Mouse (Mus musculus): ENCODE results near the gene Ttc3. TPM values are rescaled to one million over a fixed set of nuclear protein-coding genes. Genes with fewer than 3 reads are reported as not detected.
A peak's percentile ranks its signal among the peaks of the same experiment; 100 is the strongest.

The Ttc3 gene
- polyA plus RNA-seq, 1 experiment: 7.4 TPM

GRCm38 (mm10) chr16:94402185-94402584 is 31.8 kb downstream of the Ttc3 start:
- WGBS: 74% methylated on average over 4 of the region's 4 CpGs
- Histone ChIP-seq H3K4me3 (ENCODE audit: low read depth, low read length) (no peak overlapping the region), H3K4me1 (ENCODE audit: control insufficient read depth, insufficient read depth, insufficient read length, low read length) (no peaks in the 10 kb centered on the region), H3K27me3 (ENCODE audit: control insufficient read depth, insufficient read depth, low read length) (no peaks in the 10 kb centered on the region), H3K36me3 (ENCODE audit: control insufficient read depth, insufficient read depth, low read length) (peaks cover 5% of the 10 kb centered on the region), H3K27ac (ENCODE audit: insufficient read depth, low read depth, low read length) (no peak overlapping the region)
- no peak for TF ChIP-seq POLR2A (IDR thresholded peaks at IDR 0.05; ENCODE audit: low read depth, low read length)
- TF ChIP-seq CTCF (IDR thresholded peaks at IDR 0.05; ENCODE audit: extremely low read depth, insufficient read length, insufficient replicate concordance, low read depth, low read length): no peak

- H3K27me3 ChIP-seq (ENCODE audit: control insufficient read depth, insufficient read depth, low read length): no peaks in the 10 kb centered on the region
- no peak for TF ChIP-seq POLR2A (IDR thresholded peaks at IDR 0.05; ENCODE audit: low read depth, low read length)
- TF ChIP-seq CTCF (IDR thresholded peaks at IDR 0.05; ENCODE audit: extremely low read depth, insufficient read length, insufficient replicate concordance, low read depth, low read length): no peak
- peaks cover 12% of the 10 kb centered on the region for H3K36me3 ChIP-seq (ENCODE audit: control insufficient read depth, insufficient read depth, low read length)
- H3K4me3 ChIP-seq (ENCODE audit: low read depth, low read length): no peak overlapping the region
- H3K27ac ChIP-seq (ENCODE audit: insufficient read depth, low read depth, low read length): no peak overlapping the region
- H3K4me1 ChIP-seq (ENCODE audit: control insufficient read depth, insufficient read depth, insufficient read length, low read length): no peaks in the 10 kb centered on the region
- 75% methylated on average over 3 of the region's 3 CpGs for WGBS
Observed at GRCm38 (mm10) chr16:94411287-94411686, 40.9 kb downstream of the Ttc3 start.

- Histone ChIP-seq H3K4me3 (ENCODE audit: low read depth, low read length) (no peak overlapping the region), H3K27me3 (ENCODE audit: control insufficient read depth, insufficient read depth, low read length) (no peaks in the 10 kb centered on the region), H3K36me3 (ENCODE audit: control insufficient read depth, insufficient read depth, low read length) (peaks cover 11% of the 10 kb centered on the region), H3K27ac (ENCODE audit: insufficient read depth, low read depth, low read length) (no peak overlapping the region), H3K4me1 (ENCODE audit: control insufficient read depth, insufficient read depth, insufficient read length, low read length) (no peaks in the 10 kb centered on the region)
- WGBS: 50% methylated on average over 2 of the region's 2 CpGs
- no peak for TF ChIP-seq POLR2A (IDR thresholded peaks at IDR 0.05; ENCODE audit: low read depth, low read length)
- TF ChIP-seq CTCF (IDR thresholded peaks at IDR 0.05; ENCODE audit: extremely low read depth, insufficient read length, insufficient replicate concordance, low read depth, low read length): no peak
Observed at GRCm38 (mm10) chr16:94412198-94412597, 41.8 kb downstream of the Ttc3 start.

DNA sequence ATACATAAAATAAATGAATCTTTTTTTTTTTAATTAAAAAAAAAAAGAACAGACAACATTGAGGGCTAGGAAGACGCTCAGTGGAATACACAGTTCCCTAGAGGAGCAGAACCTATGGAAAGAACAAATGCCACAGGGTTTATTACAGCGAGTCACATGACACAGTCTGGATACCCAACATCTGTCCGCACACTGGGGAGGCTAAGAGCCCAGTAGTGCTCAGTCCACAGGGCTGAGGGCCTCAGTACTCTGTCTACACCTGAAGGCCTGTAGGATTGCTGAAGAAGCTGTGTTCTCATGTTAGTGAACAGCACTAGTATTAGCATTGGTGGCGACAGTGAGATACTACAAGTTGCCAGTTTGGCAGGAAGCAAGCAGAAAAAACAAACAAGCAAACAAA is 42.3 kb downstream of the Ttc3 start:
- 97% methylated on average over 4 of the region's 4 CpGs for WGBS
- no peak overlapping the region for H3K27ac ChIP-seq (ENCODE audit: insufficient read depth, low read depth, low read length)
- H3K36me3 ChIP-seq (ENCODE audit: control insufficient read depth, insufficient read depth, low read length): peaks cover 11% of the 10 kb centered on the region
- no peak for TF ChIP-seq POLR2A (IDR thresholded peaks at IDR 0.05; ENCODE audit: low read depth, low read length)
- no peak for TF ChIP-seq CTCF (IDR thresholded peaks at IDR 0.05; ENCODE audit: extremely low read depth, insufficient read length, insufficient replicate concordance, low read depth, low read length)
- H3K27me3 ChIP-seq (ENCODE audit: control insufficient read depth, insufficient read depth, low read length): no peaks in the 10 kb centered on the region
- H3K4me3 ChIP-seq (ENCODE audit: low read depth, low read length): no peak overlapping the region
- H3K4me1 ChIP-seq (ENCODE audit: control insufficient read depth, insufficient read depth, insufficient read length, low read length): no peaks in the 10 kb centered on the region

GRCm38 (mm10) chr16:94414151-94414550 is 43.7 kb downstream of the Ttc3 start:
- WGBS: 82% methylated on average over 6 of the region's 6 CpGs
- Histone ChIP-seq H3K4me1 (ENCODE audit: control insufficient read depth, insufficient read depth, insufficient read length, low read length) (no peaks in the 10 kb centered on the region), H3K4me3 (ENCODE audit: low read depth, low read length) (no peak overlapping the region), H3K36me3 (ENCODE audit: control insufficient read depth, insufficient read depth, low read length) (peaks cover 14% of the 10 kb centered on the region), H3K27me3 (ENCODE audit: control insufficient read depth, insufficient read depth, low read length) (no peaks in the 10 kb centered on the region), H3K27ac (ENCODE audit: insufficient read depth, low read depth, low read length) (no peak overlapping the region)
- TF ChIP-seq CTCF (IDR thresholded peaks at IDR 0.05; ENCODE audit: extremely low read depth, insufficient read length, insufficient replicate concordance, low read depth, low read length) (no peak), POLR2A (IDR thresholded peaks at IDR 0.05; ENCODE audit: low read depth, low read length) (no peak)

- Histone ChIP-seq H3K27me3 (ENCODE audit: control insufficient read depth, insufficient read depth, low read length) (no peaks in the 10 kb centered on the region), H3K36me3 (ENCODE audit: control insufficient read depth, insufficient read depth, low read length) (peaks cover 33% of the 10 kb centered on the region), H3K27ac (ENCODE audit: insufficient read depth, low read depth, low read length) (no peak overlapping the region), H3K4me1 (ENCODE audit: control insufficient read depth, insufficient read depth, insufficient read length, low read length) (no peaks in the 10 kb centered on the region), H3K4me3 (ENCODE audit: low read depth, low read length) (no peak overlapping the region)
- WGBS: 98% methylated on average over 3 of the region's 3 CpGs
- TF ChIP-seq POLR2A (IDR thresholded peaks at IDR 0.05; ENCODE audit: low read depth, low read length) (no peak), CTCF (IDR thresholded peaks at IDR 0.05; ENCODE audit: extremely low read depth, insufficient read length, insufficient replicate concordance, low read depth, low read length) (peak; percentile 36; the same call in 1 of the 2 replicates)
Observed at GRCm38 (mm10) chr16:94420498-94420897, 50.1 kb downstream of the Ttc3 start.

GRCm38 (mm10) chr16:94428948-94429347 is 58.5 kb downstream of the Ttc3 start:
- Histone ChIP-seq H3K4me3 (ENCODE audit: low read depth, low read length) (no peak overlapping the region), H3K27ac (ENCODE audit: insufficient read depth, low read depth, low read length) (no peak overlapping the region), H3K36me3 (ENCODE audit: control insufficient read depth, insufficient read depth, low read length) (peaks cover 47% of the 10 kb centered on the region), H3K27me3 (ENCODE audit: control insufficient read depth, insufficient read depth, low read length) (no peaks in the 10 kb centered on the region), H3K4me1 (ENCODE audit: control insufficient read depth, insufficient read depth, insufficient read length, low read length) (no peaks in the 10 kb centered on the region)
- WGBS: 98% methylated on average over 4 of the region's 4 CpGs
- TF ChIP-seq POLR2A (IDR thresholded peaks at IDR 0.05; ENCODE audit: low read depth, low read length): no peak
- no peak for TF ChIP-seq CTCF (IDR thresholded peaks at IDR 0.05; ENCODE audit: extremely low read depth, insufficient read length, insufficient replicate concordance, low read depth, low read length)
